Mouse (Mus musculus): ENCODE data around the gene Sprr2a3. TPM values are rescaled to one million over a fixed set of nuclear protein-coding genes. Genes with fewer than 3 reads are reported as not detected.
A peak's percentile ranks its signal among the peaks of the same experiment; 100 is the strongest.
"Not testable (repeated sequence)": the region's sequence is repeated elsewhere in the genome, so short reads cannot be mapped to it uniquely, and the experiment has no call there.

The Sprr2a3 gene
- total RNA-seq (2015) (not detected in 2 replicates), total RNA-seq (2017) (not detected in 2 replicates)

- not testable (repeated sequence) for ATAC-seq (ENCODE audit: poor library complexity, severe bottlenecking)
Measured at GRCm38 (mm10) chr3:92285101-92285500, at the start of gene Sprr2a3. Gene Sprr2a3, plus strand, starts transcription at chr3:92285417.

GRCm38 (mm10) chr3:92236463-92237189 lies 48.6 kb upstream of the Sprr2a3 start:
- peak; percentile 16; the same call in 1 of the 2 replicates for ATAC-seq (ENCODE audit: poor library complexity, severe bottlenecking)

- not testable (repeated sequence) for ATAC-seq (ENCODE audit: poor library complexity, severe bottlenecking)
Measured at GRCm38 (mm10) chr3:92238736-92239135, 46.5 kb upstream of the Sprr2a3 start.

GRCm38 (mm10) chr3:92239197-92239596 lies 46.0 kb upstream of the Sprr2a3 start:
- not testable (repeated sequence) for ATAC-seq (ENCODE audit: poor library complexity, severe bottlenecking)

- ATAC-seq (ENCODE audit: poor library complexity, severe bottlenecking): not testable (repeated sequence)
Measured at GRCm38 (mm10) chr3:92244833-92245232, 40.4 kb upstream of the Sprr2a3 start.

GRCm38 (mm10) chr3:92246245-92246644 lies 39.0 kb upstream of the Sprr2a3 start:
- not testable (repeated sequence) for ATAC-seq (ENCODE audit: poor library complexity, severe bottlenecking)

- not testable (repeated sequence) for ATAC-seq (ENCODE audit: poor library complexity, severe bottlenecking)
Measured at GRCm38 (mm10) chr3:92248494-92248893, 36.7 kb upstream of the Sprr2a3 start.

GRCm38 (mm10) chr3:92250450-92250849 lies 34.8 kb upstream of the Sprr2a3 start:
- ATAC-seq (ENCODE audit: poor library complexity, severe bottlenecking): not testable (repeated sequence)

GRCm38 (mm10) chr3:92253860-92254259 lies 31.4 kb upstream of the Sprr2a3 start:
- peak; percentile 39 for ATAC-seq (ENCODE audit: poor library complexity, severe bottlenecking)

- ATAC-seq (ENCODE audit: poor library complexity, severe bottlenecking): not testable (repeated sequence)
Measured at GRCm38 (mm10) chr3:92258526-92258925, 26.7 kb upstream of the Sprr2a3 start.

- not testable (repeated sequence) for ATAC-seq (ENCODE audit: poor library complexity, severe bottlenecking)
Measured at GRCm38 (mm10) chr3:92263462-92263861, 21.8 kb upstream of the Sprr2a3 start.

- 0 out of 2 replicates have a peak, but pooled peaks have one; percentile 17 for ATAC-seq (ENCODE audit: poor library complexity, severe bottlenecking)
Measured at GRCm38 (mm10) chr3:92271414-92271985, 13.7 kb upstream of the Sprr2a3 start.

- not testable (repeated sequence) for ATAC-seq (ENCODE audit: poor library complexity, severe bottlenecking)
Measured at GRCm38 (mm10) chr3:92273504-92273903, 11.7 kb upstream of the Sprr2a3 start.

GRCm38 (mm10) chr3:92274018-92274417 lies 11.2 kb upstream of the Sprr2a3 start:
- ATAC-seq (ENCODE audit: poor library complexity, severe bottlenecking): not testable (repeated sequence)

GRCm38 (mm10) chr3:92279663-92280062 lies 5.6 kb upstream of the Sprr2a3 start:
- ATAC-seq (ENCODE audit: poor library complexity, severe bottlenecking): not testable (repeated sequence)

- ATAC-seq (ENCODE audit: poor library complexity, severe bottlenecking): not testable (repeated sequence)
Measured at GRCm38 (mm10) chr3:92280963-92281606, 4.1 kb upstream of the Sprr2a3 start.

- 0 out of 2 replicates have a peak, but pooled peaks have one; percentile 14 for ATAC-seq (ENCODE audit: poor library complexity, severe bottlenecking)
Measured at GRCm38 (mm10) chr3:92288489-92288888, 3.3 kb downstream of the Sprr2a3 start.

GRCm38 (mm10) chr3:92307406-92307805 lies 22.2 kb downstream of the Sprr2a3 start:
- ATAC-seq (ENCODE audit: poor library complexity, severe bottlenecking): no peak

- ATAC-seq (ENCODE audit: poor library complexity, severe bottlenecking): no peak
Measured at GRCm38 (mm10) chr3:92316320-92316719, 31.1 kb downstream of the Sprr2a3 start, which contains the start of gene Sprr2b. Gene Sprr2b, plus strand, starts transcription at chr3:92316620.

GRCm38 (mm10) chr3:92317384-92317783 lies 32.2 kb downstream of the Sprr2a3 start:
- ATAC-seq (ENCODE audit: poor library complexity, severe bottlenecking): no peak

GRCm38 (mm10) chr3:92336278-92336677 lies 51.1 kb downstream of the Sprr2a3 start:
- ATAC-seq (ENCODE audit: poor library complexity, severe bottlenecking): no peak

All from megakaryocyte, adult 5-6 weeks (primary cell).